Mouse (Mus musculus): ENCODE data around the gene Pitpnc1. TPM values are rescaled to one million over a fixed set of nuclear protein-coding genes. Genes with fewer than 3 reads are reported as not detected.

The Pitpnc1 gene
- polyA plus RNA-seq, 1 experiment = not detected

GRCm38 (mm10) chr11:107233252-107233890 is 237.1 kb downstream of the Pitpnc1 start:
- Histone ChIP-seq H3K4me1 (ENCODE audit: control insufficient read depth, insufficient read depth, low read length) (no peaks in the 10 kb centered on the region), H3K27ac (ENCODE audit: insufficient read depth, low read depth, low read length) (no peak overlapping the region), H3K4me3 (ENCODE audit: insufficient read depth, low read depth, low read length) (no peak overlapping the region)
- 75% methylated on average over 5 of the region's 5 CpGs for WGBS
- TF ChIP-seq CTCF (IDR thresholded peaks at IDR 0.05; ENCODE audit: insufficient read depth, low read depth, low read length) (no peak), POLR2A (IDR thresholded peaks at IDR 0.05; ENCODE audit: insufficient read depth, low read depth, low read length) (no peak)

DNA sequence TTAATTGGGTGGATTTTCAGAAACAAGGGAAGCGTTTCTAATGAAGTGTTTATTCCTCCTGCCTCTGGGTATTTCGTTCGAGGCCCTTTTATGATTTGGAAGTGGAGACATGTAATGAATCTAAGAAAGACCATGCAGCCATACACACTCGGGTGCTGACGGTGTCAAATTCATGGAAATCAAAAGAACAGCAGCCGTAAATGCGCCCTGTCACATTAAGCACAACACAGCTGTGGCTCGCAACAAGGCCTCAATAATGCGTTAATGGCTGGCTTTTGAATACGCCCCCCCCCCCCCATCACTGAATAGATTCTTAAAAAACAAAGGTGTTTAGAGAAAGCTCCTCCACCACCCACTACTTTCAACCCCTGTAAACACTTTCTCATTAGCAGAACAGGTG is 240.4 kb downstream of the Pitpnc1 start:
- TF ChIP-seq CTCF (IDR thresholded peaks at IDR 0.05; ENCODE audit: insufficient read depth, low read depth, low read length) (no peak), POLR2A (IDR thresholded peaks at IDR 0.05; ENCODE audit: insufficient read depth, low read depth, low read length) (no peak)
- Histone ChIP-seq H3K27ac (ENCODE audit: insufficient read depth, low read depth, low read length) (no peak overlapping the region), H3K4me3 (ENCODE audit: insufficient read depth, low read depth, low read length) (no peak overlapping the region), H3K4me1 (ENCODE audit: control insufficient read depth, insufficient read depth, low read length) (no peaks in the 10 kb centered on the region)
- WGBS = 55% methylated on average over 10 of the region's 10 CpGs

GRCm38 (mm10) chr11:107226431-107226830 is 244.1 kb downstream of the Pitpnc1 start:
- Histone ChIP-seq H3K4me3 (ENCODE audit: insufficient read depth, low read depth, low read length) (no peak overlapping the region), H3K27ac (ENCODE audit: insufficient read depth, low read depth, low read length) (no peak overlapping the region), H3K4me1 (ENCODE audit: control insufficient read depth, insufficient read depth, low read length) (no peaks in the 10 kb centered on the region; the same call in 1 of the 2 replicates)
- WGBS = 85% methylated on average over 1 of the region's 1 CpGs
- TF ChIP-seq CTCF (IDR thresholded peaks at IDR 0.05; ENCODE audit: insufficient read depth, low read depth, low read length) (no peak), POLR2A (IDR thresholded peaks at IDR 0.05; ENCODE audit: insufficient read depth, low read depth, low read length) (no peak)

DNA sequence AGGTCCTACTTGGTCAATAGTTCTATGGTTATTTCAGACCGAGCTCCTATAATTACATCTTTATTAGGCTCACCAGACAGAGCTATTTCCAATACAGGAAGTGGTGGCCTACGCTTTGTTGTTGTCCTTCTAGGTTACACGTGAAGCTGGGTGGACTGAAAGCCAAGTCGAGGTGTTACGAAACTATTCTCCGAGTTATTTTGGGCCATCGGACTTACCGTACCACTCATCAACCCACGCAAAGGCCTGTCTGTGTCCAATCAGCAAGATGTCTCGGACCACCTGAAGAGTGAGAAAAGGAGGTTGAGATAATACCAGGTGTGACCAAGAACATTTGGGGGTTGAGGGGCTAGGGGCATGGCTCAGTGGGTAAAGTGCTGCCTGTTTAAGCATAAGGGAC is 244.5 kb downstream of the Pitpnc1 start:
- WGBS = 87% methylated on average over 10 of the region's 10 CpGs
- H3K4me3 ChIP-seq (ENCODE audit: insufficient read depth, low read depth, low read length) = no peak overlapping the region
- H3K27ac ChIP-seq (ENCODE audit: insufficient read depth, low read depth, low read length) = no peak overlapping the region
- TF ChIP-seq CTCF (IDR thresholded peaks at IDR 0.05; ENCODE audit: insufficient read depth, low read depth, low read length) = no peak
- no peak for TF ChIP-seq POLR2A (IDR thresholded peaks at IDR 0.05; ENCODE audit: insufficient read depth, low read depth, low read length)
- no peaks in the 10 kb centered on the region; the same call in 1 of the 2 replicates for H3K4me1 ChIP-seq (ENCODE audit: control insufficient read depth, insufficient read depth, low read length)

- H3K27ac ChIP-seq (ENCODE audit: insufficient read depth, low read depth, low read length) = no peak overlapping the region
- no peak overlapping the region for H3K4me3 ChIP-seq (ENCODE audit: insufficient read depth, low read depth, low read length)
- whole genome bisulfite sequencing = 78% methylated on average over 5 of the region's 5 CpGs
- no peaks in the 10 kb centered on the region; the same call in 1 of the 2 replicates for H3K4me1 ChIP-seq (ENCODE audit: control insufficient read depth, insufficient read depth, low read length)
- TF ChIP-seq CTCF (IDR thresholded peaks at IDR 0.05; ENCODE audit: insufficient read depth, low read depth, low read length) = no peak
- TF ChIP-seq POLR2A (IDR thresholded peaks at IDR 0.05; ENCODE audit: insufficient read depth, low read depth, low read length) = no peak
These were observed 245.2 kb downstream of the Pitpnc1 start for GRCm38 (mm10) chr11:107225301-107225700.

DNA sequence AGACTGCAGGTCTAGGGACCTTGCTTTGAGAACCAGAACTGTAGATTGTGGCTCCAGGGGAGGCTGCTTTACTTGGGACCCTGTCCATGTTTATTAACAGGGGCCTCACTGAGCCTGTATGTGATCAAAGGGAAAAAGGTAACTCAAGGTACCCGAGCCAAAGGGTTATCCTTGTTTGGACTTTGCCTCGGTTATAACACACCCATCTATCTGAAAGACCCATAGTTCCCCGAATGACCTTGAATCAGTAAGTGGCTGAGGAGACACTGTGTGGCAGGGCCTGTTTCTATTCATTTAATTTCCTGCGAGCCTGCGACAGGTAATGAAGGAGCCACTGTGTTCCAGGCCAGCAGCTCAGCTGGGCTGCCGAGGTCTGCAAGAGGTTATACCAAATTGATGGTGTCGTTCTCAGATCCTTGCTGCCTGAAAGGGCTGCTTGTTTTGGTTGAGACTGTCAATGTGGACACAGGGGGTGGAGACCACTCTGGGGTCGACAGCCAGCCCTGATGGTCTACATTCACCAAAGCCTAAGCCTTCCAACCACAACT is 246.8 kb downstream of the Pitpnc1 start:
- no peak overlapping the region for H3K27ac ChIP-seq (ENCODE audit: insufficient read depth, low read depth, low read length)
- H3K4me3 ChIP-seq (ENCODE audit: insufficient read depth, low read depth, low read length) = no peak overlapping the region
- WGBS = 56% methylated on average over 8 of the region's 8 CpGs
- H3K4me1 ChIP-seq (ENCODE audit: control insufficient read depth, insufficient read depth, low read length) = no peaks in the 10 kb centered on the region; the same call in 1 of the 2 replicates
- no peak for TF ChIP-seq POLR2A (IDR thresholded peaks at IDR 0.05; ENCODE audit: insufficient read depth, low read depth, low read length)
- no peak for TF ChIP-seq CTCF (IDR thresholded peaks at IDR 0.05; ENCODE audit: insufficient read depth, low read depth, low read length)

DNA sequence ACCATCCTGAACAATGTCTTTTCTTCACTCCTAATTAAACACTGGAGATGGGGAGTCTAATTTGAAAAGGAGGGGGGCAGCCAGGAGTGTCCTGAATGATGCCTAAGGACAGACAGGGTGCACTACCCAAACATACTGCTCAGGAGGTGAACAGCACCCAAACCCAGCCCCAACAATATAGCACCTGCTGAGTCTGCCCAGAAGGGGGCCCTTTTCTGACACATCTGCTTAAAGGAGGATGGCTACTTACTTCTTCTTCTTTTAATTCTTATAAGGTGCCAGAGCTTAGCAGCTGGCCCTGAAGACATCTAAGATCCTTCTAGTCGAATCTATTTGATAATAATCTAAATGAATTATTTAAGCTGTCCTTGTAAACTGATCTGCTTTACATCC is 247.3 kb downstream of the Pitpnc1 start:
- TF ChIP-seq CTCF (IDR thresholded peaks at IDR 0.05; ENCODE audit: insufficient read depth, low read depth, low read length) (no peak), POLR2A (IDR thresholded peaks at IDR 0.05; ENCODE audit: insufficient read depth, low read depth, low read length) (no peak)
- Histone ChIP-seq H3K27ac (ENCODE audit: insufficient read depth, low read depth, low read length) (no peak overlapping the region), H3K4me3 (ENCODE audit: insufficient read depth, low read depth, low read length) (no peak overlapping the region), H3K4me1 (ENCODE audit: control insufficient read depth, insufficient read depth, low read length) (no peaks in the 10 kb centered on the region; the same call in 1 of the 2 replicates)
- WGBS = 66% methylated on average over 1 of the region's 1 CpGs

DNA sequence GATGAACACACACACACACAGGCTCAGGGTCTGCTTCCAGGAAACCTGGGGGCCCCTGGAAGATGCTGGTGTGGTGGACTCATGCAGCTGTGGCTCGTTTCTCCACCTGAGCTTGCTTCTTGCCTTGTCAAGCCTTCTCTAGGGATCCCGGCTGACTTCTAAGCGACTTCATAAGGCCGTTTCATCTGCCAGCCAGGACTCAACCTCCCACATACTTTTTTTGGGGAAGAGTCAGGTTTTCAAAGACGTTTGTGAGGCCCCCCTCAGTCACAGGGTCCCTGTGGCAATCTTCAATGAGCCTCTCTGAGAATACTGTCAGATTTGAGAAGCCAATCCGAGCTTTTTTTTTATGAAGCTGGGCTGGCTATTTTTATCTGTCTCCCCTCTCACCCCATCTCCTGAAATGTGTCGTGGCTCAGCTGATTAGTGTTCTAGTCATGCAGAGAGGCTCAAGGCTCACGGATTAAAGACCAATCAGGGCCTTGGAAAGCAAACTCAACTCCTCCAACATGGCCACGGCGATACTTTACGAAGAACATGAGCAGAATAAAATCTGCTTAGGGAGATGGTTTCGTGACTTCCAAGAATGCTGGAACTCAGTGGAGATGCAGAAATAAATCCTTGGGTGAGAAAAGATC is 247.8 kb downstream of the Pitpnc1 start:
- TF ChIP-seq POLR2A (IDR thresholded peaks at IDR 0.05; ENCODE audit: insufficient read depth, low read depth, low read length) = no peak
- TF ChIP-seq CTCF (IDR thresholded peaks at IDR 0.05; ENCODE audit: insufficient read depth, low read depth, low read length) = no peak
- WGBS = 53% methylated on average over 12 of the region's 12 CpGs
- no peak overlapping the region for H3K4me3 ChIP-seq (ENCODE audit: insufficient read depth, low read depth, low read length)
- H3K4me1 ChIP-seq (ENCODE audit: control insufficient read depth, insufficient read depth, low read length) = no peaks in the 10 kb centered on the region; the same call in 1 of the 2 replicates
- no peak overlapping the region for H3K27ac ChIP-seq (ENCODE audit: insufficient read depth, low read depth, low read length)

DNA sequence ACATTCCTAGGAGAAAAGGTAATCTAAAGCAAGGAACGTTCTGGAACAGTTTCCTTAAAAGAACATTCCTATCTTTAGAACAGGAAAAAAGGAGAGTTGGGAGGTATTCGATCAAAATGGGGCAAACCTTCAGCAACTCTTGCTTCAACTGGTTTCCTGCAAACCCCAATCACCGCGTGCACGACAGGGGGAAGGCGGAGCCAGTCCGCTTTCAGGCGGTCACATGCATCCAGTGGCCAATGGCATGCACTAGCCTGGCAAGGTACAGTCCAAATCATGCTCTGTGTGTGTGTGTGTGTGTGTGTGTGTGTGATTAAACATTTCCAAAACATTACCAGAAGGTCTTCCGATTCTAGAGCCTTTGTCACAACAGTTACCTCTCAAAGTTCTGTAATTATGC is 255.4 kb downstream of the Pitpnc1 start:
- Histone ChIP-seq H3K27ac (ENCODE audit: insufficient read depth, low read depth, low read length) (no peak overlapping the region), H3K4me1 (ENCODE audit: control insufficient read depth, insufficient read depth, low read length) (no peaks in the 10 kb centered on the region), H3K4me3 (ENCODE audit: insufficient read depth, low read depth, low read length) (no peak overlapping the region)
- TF ChIP-seq CTCF (IDR thresholded peaks at IDR 0.05; ENCODE audit: insufficient read depth, low read depth, low read length) (no peak), POLR2A (IDR thresholded peaks at IDR 0.05; ENCODE audit: insufficient read depth, low read depth, low read length) (no peak)
- 85% methylated on average over 9 of the region's 9 CpGs for WGBS
